Mouse (Mus musculus) ES-Bruce4 (cell line): Measurements from ENCODE around the gene Blvrb. TPM values are rescaled to one million over a fixed set of nuclear protein-coding genes. Genes with fewer than 3 reads are reported as not detected.

Experiments used
- H3K27ac ChIP-seq: 2 replicates; pipeline ENCODE4 v1.5.1; 2012; ENCODE audit warnings: low read length, inconsistent platforms; ENCODE audit not compliant: insufficient read depth
- H3K27me3 ChIP-seq: 2 replicates; pipeline ENCODE4 v1.6.1; 2012; ENCODE audit warnings: mild to moderate bottlenecking, low read length, inconsistent platforms; ENCODE audit not compliant: control insufficient read depth, poor library complexity, insufficient read depth, severe bottlenecking
- H3K36me3 ChIP-seq: 2 replicates; pipeline ENCODE4 v1.6.1; 2012; ENCODE audit warnings: inconsistent platforms, mild to moderate bottlenecking, low read length, moderate library complexity; ENCODE audit not compliant: control insufficient read depth, poor library complexity, insufficient read depth, severe bottlenecking
- H3K4me1 ChIP-seq: one replicate; pipeline ENCODE4 v1.8.1; 2011; ENCODE audit warnings: low read length; ENCODE audit not compliant: control insufficient read depth, insufficient read depth
- H3K4me3 ChIP-seq: 2 replicates; pipeline ENCODE4 v1.5.1; 2011; ENCODE audit warnings: low read depth, mild to moderate bottlenecking, low read length
- H3K9ac ChIP-seq: 2 replicates; pipeline ENCODE4 v1.6.1; 2012; ENCODE audit warnings: low read depth, mild to moderate bottlenecking, inconsistent platforms; ENCODE audit not compliant: poor library complexity, severe bottlenecking
- H3K9me3 ChIP-seq: replicated peaks from 2 replicates; pipeline ENCODE4 v1.6.1; 2012; ENCODE audit warnings: mild to moderate bottlenecking, low read length, inconsistent platforms; ENCODE audit not compliant: control insufficient read depth, poor library complexity, insufficient read depth, severe bottlenecking
- CTCF ChIP-seq: IDR thresholded peaks from one replicate; pipeline ENCODE4 v1.8.1; 2011; ENCODE audit warnings: low read depth, low read length
- EP300 ChIP-seq: IDR thresholded peaks from 2 replicates; pipeline ENCODE4 v1.6.1; 2011; ENCODE audit warnings: low read depth, low read length; ENCODE audit not compliant: insufficient read depth
- POLR2A ChIP-seq: IDR thresholded peaks from one replicate; pipeline ENCODE4 v1.8.1; 2011; ENCODE audit warnings: low read length; ENCODE audit not compliant: insufficient read depth
- polyA plus RNA-seq: library from polyadenylated mRNA; stranded (reverse); fragments of >200 nt; gene quantifications from 2 replicates; pipeline ENCODE4 v1.2.4, GENCODE M21; 2011; ENCODE audit warnings: low read depth; ENCODE audit not compliant: missing spikeins, insufficient read depth, insufficient read length

Gene Blvrb
- polyA plus RNA-seq, 1 experiment = 44.3 TPM

- Histone ChIP-seq H3K4me3 (peak overlapping the region; percentile 58), H3K9ac (0 out of 2 replicates have a peak overlapping the region, but pooled peaks have one; percentile 19), H3K4me1 (no peaks in the 10 kb centered on the region), H3K36me3 (no peaks in the 10 kb centered on the region), H3K9me3 (no peaks in the 10 kb centered on the region), H3K27me3 (no peaks in the 10 kb centered on the region), H3K27ac (no peak overlapping the region)
- TF ChIP-seq CTCF (peak; percentile 82), POLR2A (no peak), EP300 (0 out of 2 replicates have a peak, but pooled peaks have one; percentile 24)
These were observed 39.2 kb upstream of the Blvrb start for GRCm38 (mm10) chr7:27408379-27409176.

- no peak overlapping the region for H3K4me3 ChIP-seq
- H3K27me3 ChIP-seq = no peaks in the 10 kb centered on the region
- no peak for TF ChIP-seq CTCF
- TF ChIP-seq EP300 = no peak
- TF ChIP-seq POLR2A = no peak
- H3K9ac ChIP-seq = no peak overlapping the region
- H3K9me3 ChIP-seq = no peaks in the 10 kb centered on the region
- no peak overlapping the region for H3K27ac ChIP-seq
- no peaks in the 10 kb centered on the region for H3K36me3 ChIP-seq
- no peaks in the 10 kb centered on the region for H3K4me1 ChIP-seq
These were observed 30.6 kb upstream of the Blvrb start for GRCm38 (mm10) chr7:27417151-27417550.

DNA sequence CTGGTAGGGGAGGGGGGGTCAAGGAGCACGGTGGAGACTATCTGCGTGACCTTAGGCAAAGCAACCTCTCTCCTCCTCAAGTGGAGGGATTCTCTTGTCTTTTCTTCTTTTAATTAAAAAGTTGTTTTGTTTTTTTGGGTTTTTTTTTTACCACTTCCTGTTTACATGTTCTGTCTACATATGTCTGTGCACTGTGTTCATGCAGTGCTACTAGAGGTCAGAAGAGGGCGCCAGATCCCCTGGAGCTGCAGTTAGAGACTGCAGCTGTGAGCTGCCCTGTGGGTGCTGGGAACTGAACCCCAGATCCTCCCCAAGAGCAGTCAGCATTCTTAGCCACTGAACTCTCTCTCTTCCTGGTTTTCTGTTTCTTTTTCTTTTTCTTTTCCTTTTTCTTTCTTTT is 28.7 kb upstream of the Blvrb start:
- H3K9ac ChIP-seq = no peak overlapping the region
- TF ChIP-seq CTCF (peak; percentile 81), POLR2A (no peak), EP300 (no peak)

DNA sequence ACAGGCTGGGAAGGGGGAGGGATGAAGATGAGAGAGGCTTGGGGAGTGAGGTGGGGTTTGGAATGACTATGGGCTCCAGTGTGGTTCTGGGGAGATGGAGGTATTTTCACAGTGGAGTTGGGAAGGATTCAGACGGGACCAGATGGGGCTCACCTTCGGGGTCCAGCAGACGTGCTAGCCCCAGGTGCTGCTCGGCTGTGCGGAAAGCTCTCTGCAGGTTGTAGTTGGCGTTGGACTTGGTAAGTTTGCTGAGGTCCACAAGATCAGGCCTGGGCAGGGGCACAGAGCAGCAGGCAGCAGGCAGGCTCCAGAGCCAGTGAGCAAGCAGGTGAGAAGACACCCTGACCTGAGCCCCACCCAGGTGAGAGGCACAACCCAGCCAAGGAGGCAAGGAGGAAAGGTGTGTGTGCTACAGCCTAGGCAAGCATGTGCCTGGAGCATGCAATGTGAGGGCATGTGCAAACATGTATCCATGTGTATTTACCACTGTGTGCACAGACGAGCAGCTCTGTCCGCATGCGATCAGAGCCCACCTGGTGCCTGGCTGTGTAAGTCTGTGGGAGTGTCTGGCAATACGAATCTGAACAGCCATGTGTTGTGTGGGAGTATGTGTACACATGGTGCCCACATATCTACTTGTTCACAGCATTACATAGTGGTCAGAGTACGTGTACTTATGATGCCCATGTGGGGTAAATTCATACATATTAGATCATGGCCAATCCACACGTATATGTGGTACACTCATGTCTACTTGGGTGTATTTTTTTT is 24.0 kb upstream of the Blvrb start:
- H3K27me3 ChIP-seq = no peaks in the 10 kb centered on the region
- TF ChIP-seq EP300 (no peak), POLR2A (no peak), CTCF (no peak)
- no peak overlapping the region for H3K9ac ChIP-seq
- no peaks in the 10 kb centered on the region for H3K9me3 ChIP-seq
- no peak overlapping the region for H3K27ac ChIP-seq
- H3K4me3 ChIP-seq = no peak overlapping the region
- H3K4me1 ChIP-seq = no peaks in the 10 kb centered on the region
- no peaks in the 10 kb centered on the region for H3K36me3 ChIP-seq

More for the DNA sequence above, 28.7 kb upstream of the Blvrb start:
- no peaks in the 10 kb centered on the region for H3K36me3 ChIP-seq
- no peaks in the 10 kb centered on the region for H3K9me3 ChIP-seq
- no peak overlapping the region for H3K4me3 ChIP-seq
- H3K27ac ChIP-seq = no peak overlapping the region
- no peaks in the 10 kb centered on the region for H3K4me1 ChIP-seq
- H3K27me3 ChIP-seq = no peaks in the 10 kb centered on the region

- H3K9ac ChIP-seq = no peak overlapping the region
- H3K4me1 ChIP-seq = peaks cover 2% of the 10 kb centered on the region
- no peaks in the 10 kb centered on the region for H3K27me3 ChIP-seq
- H3K27ac ChIP-seq = no peak overlapping the region
- no peaks in the 10 kb centered on the region for H3K36me3 ChIP-seq
- H3K9me3 ChIP-seq = peaks cover 6% of the 10 kb centered on the region
- no peak overlapping the region for H3K4me3 ChIP-seq
- TF ChIP-seq POLR2A = no peak
- no peak for TF ChIP-seq CTCF
- no peak for TF ChIP-seq EP300
These were observed 20.4 kb upstream of the Blvrb start for GRCm38 (mm10) chr7:27427387-27427786.

DNA sequence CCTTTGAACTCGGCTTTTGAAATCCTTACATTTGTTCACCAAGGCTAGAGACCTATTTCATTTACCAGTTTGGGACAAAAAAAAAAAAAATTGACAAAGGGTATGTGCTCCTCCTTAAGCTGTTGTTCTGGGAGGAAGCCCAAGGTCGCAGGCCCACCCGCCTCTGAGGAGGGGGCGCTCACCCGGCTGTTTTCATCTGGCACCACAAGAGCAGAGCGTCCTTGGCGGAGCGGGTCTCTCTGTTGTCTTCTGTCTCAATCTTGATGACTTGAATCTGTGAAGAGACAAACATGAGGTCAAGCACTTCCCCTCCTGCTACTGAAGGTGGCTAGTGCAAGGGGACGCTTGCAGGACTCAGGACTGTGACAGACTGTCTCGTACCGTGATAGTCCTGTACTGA is 19.8 kb upstream of the Blvrb start:
- Histone ChIP-seq H3K4me3 (no peak overlapping the region), H3K4me1 (peaks cover 2% of the 10 kb centered on the region), H3K27ac (no peak overlapping the region), H3K9me3 (peaks cover 6% of the 10 kb centered on the region), H3K36me3 (no peaks in the 10 kb centered on the region), H3K9ac (no peak overlapping the region), H3K27me3 (no peaks in the 10 kb centered on the region)
- TF ChIP-seq EP300 = no peak
- TF ChIP-seq POLR2A = no peak
- TF ChIP-seq CTCF = no peak
